Mouse (Mus musculus) cerebellum, adult 9-11 months (tissue): ENCODE results near the gene Ifitm6.
"Not testable (repeated sequence)": the region's sequence is repeated elsewhere in the genome, so short reads cannot be mapped to it uniquely, and the experiment has no call there.

ENCODE experiments used
- DNase-seq: peaks from one replicate; pipeline ENCODE4 v3.0.0; 2022

Gene Ifitm6

GRCm38 (mm10) chr7:141008312-141008761 is 9.4 kb downstream of the Ifitm6 start:
- DNase-seq: peak; percentile 6

- no peak for DNase-seq
Measured at GRCm38 (mm10) chr7:141006914-141007313, 10.8 kb downstream of the Ifitm6 start.

- DNase-seq: no peak
Measured at GRCm38 (mm10) chr7:141006446-141006845, 11.3 kb downstream of the Ifitm6 start.

GRCm38 (mm10) chr7:141003248-141004010 is 14.3 kb downstream of the Ifitm6 start:
- no peak for DNase-seq

GRCm38 (mm10) chr7:141000881-141001708 is 16.6 kb downstream of the Ifitm6 start:
- DNase-seq: no peak

- DNase-seq: no peak
Measured at GRCm38 (mm10) chr7:140998853-140999700, 18.6 kb downstream of the Ifitm6 start.

GRCm38 (mm10) chr7:140997817-140998216 is 19.9 kb downstream of the Ifitm6 start:
- no peak for DNase-seq

GRCm38 (mm10) chr7:140991117-140991689 is 26.5 kb downstream of the Ifitm6 start:
- DNase-seq: no peak

- no peak for DNase-seq
Measured at GRCm38 (mm10) chr7:140990622-140991021, 27.1 kb downstream of the Ifitm6 start.

- no peak for DNase-seq
Measured at GRCm38 (mm10) chr7:140990185-140990584, 27.5 kb downstream of the Ifitm6 start.

GRCm38 (mm10) chr7:140989022-140989421 is 28.7 kb downstream of the Ifitm6 start:
- DNase-seq: no peak

GRCm38 (mm10) chr7:140987182-140988138 is 30.3 kb downstream of the Ifitm6 start:
- no peak for DNase-seq

GRCm38 (mm10) chr7:140982971-140983370 is 34.8 kb downstream of the Ifitm6 start:
- DNase-seq: no peak

GRCm38 (mm10) chr7:140981704-140982103 is 36.0 kb downstream of the Ifitm6 start:
- no peak for DNase-seq

- DNase-seq: not testable (repeated sequence)
Measured at GRCm38 (mm10) chr7:140976720-140977119, 41.0 kb downstream of the Ifitm6 start.

- no peak for DNase-seq
Measured at GRCm38 (mm10) chr7:140975465-140975864, 42.3 kb downstream of the Ifitm6 start.

GRCm38 (mm10) chr7:140974940-140975339 is 42.8 kb downstream of the Ifitm6 start:
- DNase-seq: no peak

- DNase-seq: no peak
Measured at GRCm38 (mm10) chr7:140973396-140974165, 44.1 kb downstream of the Ifitm6 start.

- no peak for DNase-seq
Measured at GRCm38 (mm10) chr7:140971479-140972171, 46.1 kb downstream of the Ifitm6 start.

GRCm38 (mm10) chr7:140970931-140971330 is 46.8 kb downstream of the Ifitm6 start:
- no peak for DNase-seq
